Mouse (Mus musculus) neural tube, embryonic 13.5 days (tissue): Measurements from ENCODE around the gene Gm4969. TPM values are rescaled to one million over a fixed set of nuclear protein-coding genes. Genes with fewer than 3 reads are reported as not detected.

Experiments used
- ATAC-seq: fragments of 200-750 bp; cut with Nextera tagmentation; 2 replicates; pipeline ENCODE4 v1.8.0; 2017; ENCODE audit warnings: low read depth, mild to moderate bottlenecking, moderate TSS enrichment, moderate library complexity
- H3K27ac ChIP-seq: fragments of 300-500 bp; sonication (generic); replicated peaks from 2 replicates; pipeline ENCODE4 v1.5.1; 2015; ENCODE audit warnings: moderate library complexity, mild to moderate bottlenecking, inconsistent platforms
- H3K27me3 ChIP-seq: fragments of 300-500 bp; sonication (generic); 2 replicates; pipeline ENCODE4 v1.6.1; 2015; ENCODE audit warnings: mild to moderate bottlenecking, inconsistent platforms
- H3K36me3 ChIP-seq: fragments of 300-500 bp; sonication (generic); 2 replicates; pipeline ENCODE4 v1.6.1; 2015; ENCODE audit warnings: mild to moderate bottlenecking, inconsistent platforms
- H3K4me1 ChIP-seq: fragments of 300-500 bp; sonication (generic); replicated peaks from 2 replicates; pipeline ENCODE4 v1.6.1; 2015; ENCODE audit warnings: inconsistent platforms
- H3K4me2 ChIP-seq: fragments of 300-500 bp; sonication (generic); 2 replicates; pipeline ENCODE4 v1.6.1; 2015; ENCODE audit warnings: inconsistent platforms, mild to moderate bottlenecking, moderate library complexity
- H3K4me3 ChIP-seq: fragments of 300-500 bp; sonication (generic); 2 replicates; pipeline ENCODE4 v1.5.1; 2015; ENCODE audit warnings: mild to moderate bottlenecking, inconsistent platforms
- H3K9ac ChIP-seq: fragments of 300-500 bp; sonication (generic); 2 replicates; pipeline ENCODE4 v1.6.1; 2015; ENCODE audit warnings: moderate library complexity, mild to moderate bottlenecking, inconsistent platforms
- H3K9me3 ChIP-seq: fragments of 300-500 bp; sonication (generic); 2 replicates; pipeline ENCODE4 v1.6.1; 2016; ENCODE audit warnings: inconsistent platforms
- WGBS: fragments of 180-500 bp; shearing (Covaris S2); methylation state at CpG from one replicate; pipeline ENCODE4 v1.1.7; 2015; 5-methylcytosine and 5-hydroxymethylcytosine counted together
- microRNA-seq: library from miRNA; unstranded; fragments of <30 nt; microRNA quantifications from one replicate; pipeline ENCODE4, GENCODE M21; 2016
- polyA plus RNA-seq: library from polyadenylated mRNA; unstranded; fragments of >200 nt; fragmentation: Nextera tagmentation; extraction: Ambion mirVana; gene quantifications from 2 replicates; pipeline ENCODE4 v1.2.1, GENCODE M21; 2015

The Gm4969 gene
- polyA plus RNA-seq, 1 experiment from 2014 or later, result 2.3 TPM

GRCm38 (mm10) chr7:19057405-19057804 lies 60.8 kb downstream of the Gm4969 start:
- H3K27me3 ChIP-seq, result no peaks in the 10 kb centered on the region
- WGBS, result 89% methylated on average over 10 of the region's 10 CpGs
- ATAC-seq, result no peak
- H3K27ac ChIP-seq, result no peak overlapping the region
- no peak overlapping the region for H3K9ac ChIP-seq
- H3K4me2 ChIP-seq, result no peak overlapping the region
- peaks cover 2% of the 10 kb centered on the region for H3K36me3 ChIP-seq
- H3K4me3 ChIP-seq, result no peak overlapping the region
- H3K4me1 ChIP-seq, result peaks cover 11% of the 10 kb centered on the region
- no peaks in the 10 kb centered on the region for H3K9me3 ChIP-seq

GRCm38 (mm10) chr7:19055108-19055507 lies 63.1 kb downstream of the Gm4969 start:
- Histone ChIP-seq H3K9ac (no peak overlapping the region), H3K9me3 (no peaks in the 10 kb centered on the region), H3K27ac (no peak overlapping the region), H3K4me2 (no peak overlapping the region), H3K4me1 (peaks cover 11% of the 10 kb centered on the region), H3K36me3 (peaks cover 25% of the 10 kb centered on the region), H3K27me3 (no peaks in the 10 kb centered on the region), H3K4me3 (no peak overlapping the region)
- WGBS, result 91% methylated on average over 8 of the region's 8 CpGs
- no peak for ATAC-seq

- ATAC-seq, result no peak
- Histone ChIP-seq H3K9ac (peak overlapping the region; percentile 58), H3K4me1 (peaks cover 11% of the 10 kb centered on the region), H3K4me2 (peak overlapping the region; percentile 50), H3K4me3 (peak overlapping the region; percentile 25), H3K27me3 (no peaks in the 10 kb centered on the region), H3K36me3 (peaks cover 28% of the 10 kb centered on the region), H3K27ac (no peak overlapping the region), H3K9me3 (no peaks in the 10 kb centered on the region)
- WGBS, result 67% methylated on average over 9 of the region's 9 CpGs
These were observed 63.4 kb downstream of the Gm4969 start for GRCm38 (mm10) chr7:19054777-19055076.

GRCm38 (mm10) chr7:19054047-19054776 lies 64.0 kb downstream of the Gm4969 start, which contains the start of gene Rsph6a:
Rsph6a (plus strand) TSS chr7:19054690.
- 26% methylated on average over 33 of the region's 33 CpGs for WGBS
- peak within 1 kb of the TSS; percentile 58 for H3K9ac ChIP-seq
- no peaks in the 10 kb centered on the region for H3K9me3 ChIP-seq
- H3K4me1 ChIP-seq, result peaks cover 11% of the 10 kb centered on the region
- ATAC-seq, result peak; percentile 75
- no peak within 1 kb of the TSS; the same call in 1 of the 2 replicates for H3K27ac ChIP-seq
- H3K4me3 ChIP-seq, result peak within 1 kb of the TSS; percentile 25
- no peaks in the 10 kb centered on the region for H3K27me3 ChIP-seq
- H3K4me2 ChIP-seq, result peak within 1 kb of the TSS; percentile 50
- H3K36me3 ChIP-seq, result peaks cover 34% of the 10 kb centered on the region

- Histone ChIP-seq H3K9ac (no peak overlapping the region), H3K9me3 (no peaks in the 10 kb centered on the region), H3K27me3 (no peaks in the 10 kb centered on the region), H3K36me3 (peaks cover 44% of the 10 kb centered on the region), H3K4me1 (peaks cover 11% of the 10 kb centered on the region), H3K4me2 (no peak overlapping the region), H3K4me3 (no peak overlapping the region), H3K27ac (no peak overlapping the region)
- ATAC-seq, result no peak
- WGBS, result 92% methylated on average over 7 of the region's 7 CpGs
These were observed 65.0 kb downstream of the Gm4969 start for GRCm38 (mm10) chr7:19053136-19053532.

- 91% methylated on average over 15 of the region's 15 CpGs for WGBS
- Histone ChIP-seq H3K36me3 (peaks cover 50% of the 10 kb centered on the region), H3K27me3 (no peaks in the 10 kb centered on the region), H3K9me3 (no peaks in the 10 kb centered on the region), H3K9ac (no peak overlapping the region), H3K27ac (no peak overlapping the region), H3K4me3 (no peak overlapping the region), H3K4me2 (no peak overlapping the region), H3K4me1 (peaks cover 11% of the 10 kb centered on the region)
- no peak for ATAC-seq
These were observed 65.6 kb downstream of the Gm4969 start for GRCm38 (mm10) chr7:19052345-19053135.

- ATAC-seq, result no peak
These were observed 67.0 kb downstream of the Gm4969 start for GRCm38 (mm10) chr7:19051161-19051560.

GRCm38 (mm10) chr7:19050172-19050571 lies 68.0 kb downstream of the Gm4969 start:
- H3K9ac ChIP-seq, result no peak overlapping the region
- no peaks in the 10 kb centered on the region for H3K9me3 ChIP-seq
- H3K4me1 ChIP-seq, result peaks cover 11% of the 10 kb centered on the region
- H3K36me3 ChIP-seq, result peaks cover 74% of the 10 kb centered on the region
- no peak overlapping the region for H3K4me3 ChIP-seq
- ATAC-seq, result no peak
- 91% methylated on average over 8 of the region's 8 CpGs for WGBS
- H3K27me3 ChIP-seq, result no peaks in the 10 kb centered on the region
- no peak overlapping the region for H3K27ac ChIP-seq
- no peak overlapping the region for H3K4me2 ChIP-seq

More at GRCm38 (mm10) chr7:19051161-19051560, 67.0 kb downstream of the Gm4969 start:
- H3K36me3 ChIP-seq, result peaks cover 64% of the 10 kb centered on the region
- H3K4me1 ChIP-seq, result peaks cover 11% of the 10 kb centered on the region
- no peak overlapping the region for H3K27ac ChIP-seq
- H3K9me3 ChIP-seq, result no peaks in the 10 kb centered on the region
- 78% methylated on average over 4 of the region's 4 CpGs for WGBS
- no peaks in the 10 kb centered on the region for H3K27me3 ChIP-seq
- H3K4me3 ChIP-seq, result no peak overlapping the region
- H3K4me2 ChIP-seq, result no peak overlapping the region
- no peak overlapping the region for H3K9ac ChIP-seq

GRCm38 (mm10) chr7:19049252-19049651 lies 68.9 kb downstream of the Gm4969 start:
- no peaks in the 10 kb centered on the region for H3K27me3 ChIP-seq
- no peak overlapping the region for H3K27ac ChIP-seq
- 90% methylated on average over 5 of the region's 5 CpGs for WGBS
- ATAC-seq, result no peak
- H3K9me3 ChIP-seq, result no peaks in the 10 kb centered on the region
- H3K4me2 ChIP-seq, result no peak overlapping the region
- H3K36me3 ChIP-seq, result peaks cover 83% of the 10 kb centered on the region
- peaks cover 4% of the 10 kb centered on the region for H3K4me1 ChIP-seq
- H3K4me3 ChIP-seq, result no peak overlapping the region
- no peak overlapping the region for H3K9ac ChIP-seq

Small RNA genes within 50 kb of the gene (microRNA-seq; reads per million reads assigned to microRNA genes)
- not detected for gene Mir3100

Other genes with a start within 250 kb of the Gm4969 start
- gene Pglyrp1, start 247.0 kb downstream of the Gm4969 start, polyA plus RNA-seq, result 12.6 and 12.8 TPM in 2 replicates
- gene Ccdc61, start 208.0 kb downstream of the Gm4969 start, polyA plus RNA-seq, result 19.7 and 23.0 TPM in 2 replicates
- 9.7 and 10.7 TPM in 2 replicates for gene Nova2, start 192.5 kb downstream of the Gm4969 start, polyA plus RNA-seq
- gene Nanos2, start 131.0 kb downstream of the Gm4969 start, polyA plus RNA-seq, result 0.56 TPM in 2 replicates
- gene Mypop, start 127.1 kb downstream of the Gm4969 start, polyA plus RNA-seq, result 5.8 and 7.4 TPM in 2 replicates
- 28.4 and 29.9 TPM in 2 replicates for gene Irf2bp1, start 114.3 kb downstream of the Gm4969 start, polyA plus RNA-seq
- gene Foxa3, start 94.8 kb downstream of the Gm4969 start, polyA plus RNA-seq, result 0.13 and 0.14 TPM in 2 replicates
- gene Sympk, start 94.0 kb downstream of the Gm4969 start, polyA plus RNA-seq, result 30.4 and 32.7 TPM in 2 replicates
- gene Rsph6a, start 63.7 kb downstream of the Gm4969 start, polyA plus RNA-seq, result not detected in 2 replicates
- 25.1 and 26.0 TPM in 2 replicates for gene Dmwd, start 42.1 kb downstream of the Gm4969 start, polyA plus RNA-seq
- 10.5 and 10.7 TPM in 2 replicates for gene Dmpk, start 34.5 kb downstream of the Gm4969 start, polyA plus RNA-seq
- 2.5 and 3.2 TPM in 2 replicates for gene Six5, start 23.8 kb downstream of the Gm4969 start, polyA plus RNA-seq
- 17.7 and 18.1 TPM in 2 replicates for gene Fbxo46, start 1.5 kb upstream of the Gm4969 start, polyA plus RNA-seq
- gene Qpctl, start 30.9 kb upstream of the Gm4969 start, polyA plus RNA-seq, result 21.7 and 22.2 TPM in 2 replicates
- 108 and 118 TPM in 2 replicates for gene Snrpd2, start 31.4 kb upstream of the Gm4969 start, polyA plus RNA-seq
- gene Gipr, start 47.8 kb upstream of the Gm4969 start, polyA plus RNA-seq, result 1.3 and 1.4 TPM in 2 replicates
- gene Eml2, start 58.1 kb upstream of the Gm4969 start, polyA plus RNA-seq, result 6.8 and 8.1 TPM in 2 replicates
- 2.0 and 2.6 TPM in 2 replicates for gene Gpr4, start 94.2 kb upstream of the Gm4969 start, polyA plus RNA-seq
- 38.7 and 39.9 TPM in 2 replicates for gene Opa3, start 110.0 kb upstream of the Gm4969 start, polyA plus RNA-seq
- 41.2 and 46.3 TPM in 2 replicates for gene Vasp, start 153.4 kb upstream of the Gm4969 start, polyA plus RNA-seq
- 0.41 and 0.59 TPM in 2 replicates for gene Ppm1n, start 161.7 kb upstream of the Gm4969 start, polyA plus RNA-seq
- 103 and 117 TPM in 2 replicates for gene Rtn2, start 164.3 kb upstream of the Gm4969 start, polyA plus RNA-seq
- 0.06 and 0.19 TPM in 2 replicates for gene Fosb, start 191.7 kb upstream of the Gm4969 start, polyA plus RNA-seq
- gene Ercc1, start 226.4 kb upstream of the Gm4969 start, polyA plus RNA-seq, result 90.7 and 96.1 TPM in 2 replicates
- 19.8 and 21.1 TPM in 2 replicates for gene Cd3eap, start 241.1 kb upstream of the Gm4969 start, polyA plus RNA-seq
- 1.2 and 3.4 TPM in 2 replicates for gene Ppp1r13l, start 241.4 kb upstream of the Gm4969 start, polyA plus RNA-seq